Mouse (Mus musculus): ENCODE measurements around the gene Btg4. TPM values are rescaled to one million over a fixed set of nuclear protein-coding genes. Genes with fewer than 3 reads are reported as not detected.

Gene Btg4
- polyA plus RNA-seq, 1 experiment = not detected

DNA sequence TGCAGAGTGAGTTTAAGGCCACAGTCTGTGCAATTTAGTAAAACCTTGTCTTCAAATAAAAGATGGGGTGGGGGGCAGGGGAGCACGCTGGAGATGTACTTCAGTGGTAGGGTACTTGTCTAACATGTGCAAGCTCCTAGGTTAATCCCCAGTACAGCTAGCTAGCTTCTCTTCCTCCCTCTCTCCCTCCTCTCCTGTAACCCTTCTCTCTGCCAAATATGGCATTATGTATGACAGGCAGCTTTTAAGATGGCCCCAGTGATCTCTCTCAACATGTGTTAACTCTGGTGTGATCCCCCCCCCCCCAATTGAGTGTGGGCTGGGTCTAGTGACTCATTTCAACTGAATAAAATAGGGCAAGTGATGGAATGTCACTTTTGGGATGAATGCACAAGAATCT, 82.7 kb downstream of the Btg4 start:
- Histone ChIP-seq H3K9ac (ENCODE audit: low read depth, poor library complexity, severe bottlenecking) (no peak overlapping the region), H3K36me3 (ENCODE audit: control insufficient read depth, insufficient read depth, low read length, poor library complexity, severe bottlenecking) (no peaks in the 10 kb centered on the region), H3K4me3 (ENCODE audit: low read depth, low read length) (no peak overlapping the region), H3K27me3 (ENCODE audit: control insufficient read depth, insufficient read depth, low read length, poor library complexity, severe bottlenecking) (no peaks in the 10 kb centered on the region), H3K27ac (ENCODE audit: insufficient read depth, low read length) (no peak overlapping the region), H3K9me3 (replicated peaks; ENCODE audit: control insufficient read depth, insufficient read depth, low read length, poor library complexity, severe bottlenecking) (no peaks in the 10 kb centered on the region), H3K4me1 (ENCODE audit: control insufficient read depth, insufficient read depth, low read length) (no peaks in the 10 kb centered on the region)
- TF ChIP-seq CTCF (IDR thresholded peaks at IDR 0.05; ENCODE audit: low read depth, low read length) = no peak
- no peak for TF ChIP-seq POLR2A (IDR thresholded peaks at IDR 0.05; ENCODE audit: insufficient read depth, low read length)
- no peak for TF ChIP-seq EP300 (IDR thresholded peaks at IDR 0.05; ENCODE audit: insufficient read depth, low read depth, low read length)

DNA sequence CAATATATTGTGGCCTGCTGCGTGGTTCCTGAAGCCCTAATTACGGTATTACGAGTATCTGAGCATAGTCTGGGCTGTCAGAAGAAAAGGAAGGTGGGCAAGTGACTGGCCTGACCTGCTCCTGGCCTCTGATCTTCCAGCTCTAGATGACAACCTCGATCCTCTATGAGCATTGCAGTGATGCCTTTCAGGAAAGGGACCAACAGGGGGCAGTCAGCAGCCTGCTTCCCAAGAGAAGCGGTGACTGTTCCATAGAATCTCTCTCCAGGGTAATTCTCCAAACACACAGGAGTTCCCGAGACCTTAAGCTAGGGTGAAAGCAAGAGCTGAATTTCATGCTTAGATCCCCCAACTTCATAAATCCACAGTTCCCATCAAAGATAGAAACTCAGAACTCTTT, 83.5 kb downstream of the Btg4 start:
- no peak overlapping the region for H3K27ac ChIP-seq (ENCODE audit: insufficient read depth, low read length)
- no peaks in the 10 kb centered on the region for H3K27me3 ChIP-seq (ENCODE audit: control insufficient read depth, insufficient read depth, low read length, poor library complexity, severe bottlenecking)
- H3K4me1 ChIP-seq (ENCODE audit: control insufficient read depth, insufficient read depth, low read length) = no peaks in the 10 kb centered on the region
- peak; percentile 18 for TF ChIP-seq CTCF (IDR thresholded peaks at IDR 0.05; ENCODE audit: low read depth, low read length)
- TF ChIP-seq POLR2A (IDR thresholded peaks at IDR 0.05; ENCODE audit: insufficient read depth, low read length) = no peak
- TF ChIP-seq EP300 (IDR thresholded peaks at IDR 0.05; ENCODE audit: insufficient read depth, low read depth, low read length) = no peak
- no peaks in the 10 kb centered on the region for H3K36me3 ChIP-seq (ENCODE audit: control insufficient read depth, insufficient read depth, low read length, poor library complexity, severe bottlenecking)
- H3K4me3 ChIP-seq (ENCODE audit: low read depth, low read length) = no peak overlapping the region
- no peaks in the 10 kb centered on the region for H3K9me3 ChIP-seq (replicated peaks; ENCODE audit: control insufficient read depth, insufficient read depth, low read length, poor library complexity, severe bottlenecking)
- no peak overlapping the region for H3K9ac ChIP-seq (ENCODE audit: low read depth, poor library complexity, severe bottlenecking)

DNA sequence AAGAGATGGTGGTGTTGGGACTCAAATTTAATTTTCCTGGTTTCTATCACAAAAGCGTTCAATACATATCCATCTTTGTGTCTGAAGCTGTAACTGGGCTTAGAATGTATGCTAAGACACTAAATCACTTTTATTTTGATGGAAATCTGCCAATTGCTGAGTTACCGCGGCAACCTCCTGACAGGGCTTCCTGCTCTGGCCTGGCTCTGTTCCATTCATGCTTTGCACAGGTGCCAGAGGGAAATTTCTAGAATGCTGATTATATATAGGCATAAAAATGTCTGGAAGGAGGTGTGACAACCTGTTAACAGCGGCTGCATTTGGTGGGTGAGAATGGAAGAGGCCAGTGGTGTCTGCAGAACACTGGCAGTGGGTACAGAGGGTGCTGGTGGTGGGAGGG, 85.8 kb downstream of the Btg4 start:
- Histone ChIP-seq H3K4me3 (ENCODE audit: low read depth, low read length) (no peak overlapping the region), H3K27me3 (ENCODE audit: control insufficient read depth, insufficient read depth, low read length, poor library complexity, severe bottlenecking) (no peaks in the 10 kb centered on the region), H3K9me3 (replicated peaks; ENCODE audit: control insufficient read depth, insufficient read depth, low read length, poor library complexity, severe bottlenecking) (no peaks in the 10 kb centered on the region), H3K36me3 (ENCODE audit: control insufficient read depth, insufficient read depth, low read length, poor library complexity, severe bottlenecking) (no peaks in the 10 kb centered on the region), H3K4me1 (ENCODE audit: control insufficient read depth, insufficient read depth, low read length) (no peaks in the 10 kb centered on the region), H3K9ac (ENCODE audit: low read depth, poor library complexity, severe bottlenecking) (no peak overlapping the region), H3K27ac (ENCODE audit: insufficient read depth, low read length) (no peak overlapping the region)
- no peak for TF ChIP-seq POLR2A (IDR thresholded peaks at IDR 0.05; ENCODE audit: insufficient read depth, low read length)
- TF ChIP-seq CTCF (IDR thresholded peaks at IDR 0.05; ENCODE audit: low read depth, low read length) = no peak
- TF ChIP-seq EP300 (IDR thresholded peaks at IDR 0.05; ENCODE audit: insufficient read depth, low read depth, low read length) = no peak

DNA sequence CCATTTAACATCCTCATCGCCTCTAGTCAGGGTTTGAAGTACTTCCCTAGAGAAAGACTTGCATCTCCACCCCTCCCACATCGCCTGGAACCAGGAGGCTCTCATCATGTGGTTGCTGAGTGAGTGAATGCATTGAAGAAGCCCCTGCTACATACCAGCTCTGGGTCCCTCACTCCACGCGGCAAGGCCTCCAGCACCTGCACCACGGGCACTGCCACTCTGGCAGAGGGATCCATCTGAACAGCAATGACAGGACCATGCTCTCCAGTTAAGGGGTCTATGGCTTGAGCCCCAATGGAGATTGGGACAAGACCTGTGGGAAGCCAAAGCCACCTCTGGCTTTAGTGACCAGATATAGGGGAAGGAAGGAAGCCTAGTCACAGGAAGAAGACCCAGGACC, 86.6 kb downstream of the Btg4 start:
- Histone ChIP-seq H3K9me3 (replicated peaks; ENCODE audit: control insufficient read depth, insufficient read depth, low read length, poor library complexity, severe bottlenecking) (no peaks in the 10 kb centered on the region), H3K27me3 (ENCODE audit: control insufficient read depth, insufficient read depth, low read length, poor library complexity, severe bottlenecking) (no peaks in the 10 kb centered on the region), H3K4me1 (ENCODE audit: control insufficient read depth, insufficient read depth, low read length) (no peaks in the 10 kb centered on the region), H3K9ac (ENCODE audit: low read depth, poor library complexity, severe bottlenecking) (no peak overlapping the region), H3K4me3 (ENCODE audit: low read depth, low read length) (no peak overlapping the region), H3K36me3 (ENCODE audit: control insufficient read depth, insufficient read depth, low read length, poor library complexity, severe bottlenecking) (no peaks in the 10 kb centered on the region), H3K27ac (ENCODE audit: insufficient read depth, low read length) (no peak overlapping the region)
- no peak for TF ChIP-seq EP300 (IDR thresholded peaks at IDR 0.05; ENCODE audit: insufficient read depth, low read depth, low read length)

DNA sequence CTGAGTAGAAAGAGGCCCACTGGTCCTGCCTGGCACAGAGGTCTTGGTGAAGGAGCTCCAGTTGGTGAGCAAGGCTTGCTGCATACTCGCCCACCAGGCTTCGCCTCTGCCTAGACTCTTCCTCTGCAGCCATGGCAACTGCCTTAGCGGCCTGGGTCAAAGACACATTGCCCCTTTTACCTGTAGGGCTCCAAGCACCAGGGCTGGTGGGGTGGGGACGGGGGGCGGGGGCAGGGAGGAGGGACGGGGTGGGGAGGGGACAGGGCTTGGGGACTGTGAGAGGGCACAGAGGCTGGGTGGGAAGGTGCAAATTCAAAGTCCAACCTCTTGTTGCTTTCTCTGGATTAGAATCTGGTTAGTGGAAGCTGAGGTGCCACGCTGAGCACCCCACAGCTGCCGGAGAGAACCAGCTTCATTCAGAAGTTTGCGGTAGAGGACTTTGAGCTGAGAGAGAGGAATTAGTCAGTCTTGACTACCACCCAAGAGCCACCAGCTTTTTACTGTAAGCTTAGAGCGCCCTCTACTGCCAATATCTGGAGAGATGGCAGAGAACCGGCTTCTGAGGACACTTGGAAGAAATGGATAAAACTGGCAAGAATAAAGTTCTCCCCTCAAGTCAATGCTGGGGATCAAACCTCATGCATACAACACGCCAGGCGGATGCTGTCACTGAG, 91.5 kb downstream of the Btg4 start:
- Histone ChIP-seq H3K36me3 (ENCODE audit: control insufficient read depth, insufficient read depth, low read length, poor library complexity, severe bottlenecking) (no peaks in the 10 kb centered on the region), H3K4me3 (ENCODE audit: low read depth, low read length) (no peak overlapping the region), H3K9ac (ENCODE audit: low read depth, poor library complexity, severe bottlenecking) (no peak overlapping the region), H3K4me1 (ENCODE audit: control insufficient read depth, insufficient read depth, low read length) (no peaks in the 10 kb centered on the region), H3K9me3 (replicated peaks; ENCODE audit: control insufficient read depth, insufficient read depth, low read length, poor library complexity, severe bottlenecking) (no peaks in the 10 kb centered on the region), H3K27me3 (ENCODE audit: control insufficient read depth, insufficient read depth, low read length, poor library complexity, severe bottlenecking) (no peaks in the 10 kb centered on the region), H3K27ac (ENCODE audit: insufficient read depth, low read length) (no peak overlapping the region)
- TF ChIP-seq CTCF (IDR thresholded peaks at IDR 0.05; ENCODE audit: low read depth, low read length) (peak; percentile 29), EP300 (IDR thresholded peaks at IDR 0.05; ENCODE audit: insufficient read depth, low read depth, low read length) (no peak), POLR2A (IDR thresholded peaks at IDR 0.05; ENCODE audit: insufficient read depth, low read length) (no peak)

DNA sequence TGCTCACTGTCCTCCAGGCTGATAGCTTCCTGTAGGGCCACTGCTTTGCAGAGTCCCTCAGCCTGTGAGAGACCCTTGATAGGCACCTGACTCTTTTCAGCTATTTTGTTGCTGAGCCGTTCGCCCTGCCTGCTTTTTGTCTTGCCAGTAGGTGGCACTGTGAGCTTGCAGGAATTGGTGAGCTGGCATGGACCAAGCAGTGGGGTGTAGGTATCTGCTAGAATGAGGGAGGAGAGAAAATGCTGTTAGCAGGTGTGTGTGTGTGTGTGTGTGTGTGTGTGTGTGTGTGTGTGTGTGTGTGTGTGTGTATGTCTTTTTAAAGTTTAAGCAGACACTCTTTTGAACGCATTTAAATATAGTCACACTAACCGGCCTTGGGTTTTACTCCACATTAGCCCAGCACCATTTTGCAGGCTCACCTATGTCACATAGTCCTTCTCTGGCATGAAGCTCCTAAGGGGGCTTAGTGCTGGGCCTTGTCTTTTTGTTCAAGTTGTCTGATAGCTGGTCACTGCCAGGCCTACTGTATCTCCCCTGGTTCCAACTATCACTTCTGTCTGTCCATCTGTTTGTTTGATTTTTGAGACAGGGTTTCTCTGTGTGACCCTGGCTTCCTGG, 101.2 kb downstream of the Btg4 start:
- Histone ChIP-seq H3K36me3 (ENCODE audit: control insufficient read depth, insufficient read depth, low read length, poor library complexity, severe bottlenecking) (no peaks in the 10 kb centered on the region), H3K9me3 (replicated peaks; ENCODE audit: control insufficient read depth, insufficient read depth, low read length, poor library complexity, severe bottlenecking) (no peaks in the 10 kb centered on the region), H3K27me3 (ENCODE audit: control insufficient read depth, insufficient read depth, low read length, poor library complexity, severe bottlenecking) (no peaks in the 10 kb centered on the region), H3K4me1 (ENCODE audit: control insufficient read depth, insufficient read depth, low read length) (no peaks in the 10 kb centered on the region), H3K27ac (ENCODE audit: insufficient read depth, low read length) (no peak overlapping the region), H3K9ac (ENCODE audit: low read depth, poor library complexity, severe bottlenecking) (no peak overlapping the region), H3K4me3 (ENCODE audit: low read depth, low read length) (no peak overlapping the region)
- no peak for TF ChIP-seq POLR2A (IDR thresholded peaks at IDR 0.05; ENCODE audit: insufficient read depth, low read length)
- peak; percentile 96 for TF ChIP-seq CTCF (IDR thresholded peaks at IDR 0.05; ENCODE audit: low read depth, low read length)
- no peak for TF ChIP-seq EP300 (IDR thresholded peaks at IDR 0.05; ENCODE audit: insufficient read depth, low read depth, low read length)

Measured in ES-Bruce4 (cell line).